Mouse (Mus musculus): ENCODE data around the gene Olfr202. TPM values are rescaled to one million over a fixed set of nuclear protein-coding genes. Genes with fewer than 3 reads are reported as not detected.

The Olfr202 gene
- not detected in 2 replicates for polyA plus RNA-seq (2012; rRNA removed; ENCODE audit: low replicate concordance)

DNA sequence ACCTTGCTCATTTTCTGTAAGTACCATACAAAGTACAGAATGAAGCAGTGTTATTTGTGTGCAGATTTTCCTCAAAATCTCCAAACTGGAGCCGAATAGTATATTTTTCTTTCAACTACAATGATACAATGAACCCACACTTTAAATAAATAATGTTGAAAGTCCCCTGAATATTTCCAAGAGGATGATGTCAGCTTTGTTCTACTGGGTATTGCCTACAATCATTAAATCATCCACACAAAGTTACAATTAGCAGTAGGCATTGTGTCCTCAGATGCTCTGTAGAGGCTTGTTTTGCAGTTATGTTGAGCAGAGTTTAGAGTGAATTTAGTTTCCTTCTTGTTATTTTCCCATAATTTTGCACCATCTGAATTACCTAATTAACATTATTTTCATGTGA, at the start of gene Olfr202:
TSS of gene Olfr202 (minus strand) at position 101 of the 400 bp plus-strand sequence.

DNA sequence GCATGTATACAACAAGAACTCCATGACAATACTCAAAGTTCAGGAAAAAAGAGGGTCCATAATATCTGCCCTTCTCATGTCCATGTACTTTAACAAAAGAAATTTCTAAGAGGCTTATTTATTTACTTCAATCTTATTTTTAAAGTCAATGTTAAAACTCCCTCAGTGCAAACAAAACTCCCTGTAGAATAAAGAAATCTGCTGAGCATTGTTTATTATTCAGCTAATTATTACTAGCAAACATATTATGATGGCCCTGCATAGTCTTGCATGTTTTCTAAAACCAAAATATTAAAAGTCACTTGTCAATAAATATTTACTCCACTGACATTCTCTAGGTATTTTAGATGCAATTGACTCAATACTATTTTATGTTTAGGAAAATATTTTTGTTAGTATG, 44.4 kb upstream of the Olfr202 start, which contains the start of gene Olfr205:
TSS of gene Olfr205 (minus strand) at position 101 of the 400 bp plus-strand sequence.

DNA sequence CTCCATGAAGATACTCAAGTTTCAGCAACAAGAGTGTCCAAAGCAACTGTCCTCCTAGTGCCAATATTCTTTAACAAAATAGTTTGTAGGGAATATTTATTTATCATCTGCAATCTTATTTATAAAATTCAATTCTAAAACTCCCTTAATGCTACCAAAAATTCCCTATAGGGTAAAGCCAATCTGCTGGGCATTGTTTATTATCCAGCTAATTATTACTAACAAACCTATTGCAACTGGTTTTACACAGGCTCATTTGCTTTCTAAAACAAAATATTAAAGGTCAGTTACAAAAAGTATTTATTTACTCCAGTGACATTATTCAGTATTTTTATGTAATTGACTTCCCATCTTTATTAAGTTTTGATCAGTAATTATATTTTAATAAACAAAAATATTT, 31.6 kb upstream of the Olfr202 start, which contains the start of gene Olfr204:
TSS of gene Olfr204 (minus strand) at position 101 of the 400 bp plus-strand sequence.

DNA sequence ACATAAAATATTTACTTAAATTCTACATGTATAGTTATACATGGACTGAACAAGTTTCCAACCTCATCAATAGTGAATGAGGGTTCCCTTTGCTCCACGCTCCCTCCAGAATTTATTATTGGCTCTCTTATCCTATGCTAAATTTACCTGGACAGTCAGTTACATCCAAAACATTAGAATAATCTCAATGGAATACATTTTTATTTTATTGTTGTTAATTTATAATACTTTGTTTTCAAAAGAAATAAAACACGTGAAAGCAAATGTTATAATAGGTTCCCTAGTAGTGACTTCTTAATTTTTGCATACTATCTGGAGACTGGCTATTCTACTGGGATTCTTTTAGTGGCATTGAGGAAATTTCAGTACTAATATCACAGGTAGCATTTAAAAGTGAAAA, 12.0 kb upstream of the Olfr202 start, which contains the start of gene Olfr203:
TSS of gene Olfr203 (plus strand) at position 301 of the 400 bp plus-strand sequence.

DNA sequence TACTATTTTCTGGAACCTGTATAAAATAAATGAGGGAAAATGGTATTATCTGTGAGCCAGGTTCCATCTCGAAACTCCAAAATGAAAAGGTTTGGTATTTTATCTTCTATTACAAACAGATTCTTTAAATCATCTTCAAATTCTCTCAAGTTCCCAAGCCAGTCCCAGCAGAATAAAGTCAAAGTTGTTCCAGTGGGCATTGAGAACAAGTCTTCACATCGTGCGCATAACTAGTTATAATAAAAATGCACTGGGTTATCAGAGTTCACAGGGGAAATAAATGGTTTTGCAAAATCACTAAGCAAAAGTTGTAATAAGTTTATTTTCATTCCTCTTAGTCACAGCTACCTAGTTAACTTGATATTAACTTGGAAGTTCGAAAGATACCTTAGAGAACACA, 14.1 kb downstream of the Olfr202 start, which contains the start of gene Olfr201:
TSS of gene Olfr201 (minus strand) at position 101 of the 400 bp plus-strand sequence.

Other genes starting within 250 kb of the Olfr202 start
- not detected in 2 replicates for gene Olfr187, start 247.0 kb downstream of the Olfr202 start, polyA plus RNA-seq (2012; rRNA removed; ENCODE audit: low replicate concordance)
- gene Olfr190, start 208.8 kb downstream of the Olfr202 start, polyA plus RNA-seq (2012; rRNA removed; ENCODE audit: low replicate concordance): not detected in 2 replicates
- gene Olfr191, start 197.0 kb downstream of the Olfr202 start, polyA plus RNA-seq (2012; rRNA removed; ENCODE audit: low replicate concordance): not detected in 2 replicates
- not detected in 2 replicates for gene Olfr193, start 174.9 kb downstream of the Olfr202 start, polyA plus RNA-seq (2012; rRNA removed; ENCODE audit: low replicate concordance)
- gene Olfr194, start 165.7 kb downstream of the Olfr202 start, polyA plus RNA-seq (2012; rRNA removed; ENCODE audit: low replicate concordance): not detected in 2 replicates
- not detected in 2 replicates for gene Olfr195, start 139.7 kb downstream of the Olfr202 start, polyA plus RNA-seq (2012; rRNA removed; ENCODE audit: low replicate concordance)
- gene Olfr196, start 116.3 kb downstream of the Olfr202 start, polyA plus RNA-seq (2012; rRNA removed; ENCODE audit: low replicate concordance): not detected in 2 replicates
- gene Olfr198, start 83.3 kb downstream of the Olfr202 start, polyA plus RNA-seq (2012; rRNA removed; ENCODE audit: low replicate concordance): not detected in 2 replicates
- gene Olfr199, start 67.0 kb downstream of the Olfr202 start, polyA plus RNA-seq (2012; rRNA removed; ENCODE audit: low replicate concordance): not detected in 2 replicates
- gene Olfr201, start 14.2 kb downstream of the Olfr202 start, polyA plus RNA-seq (2012; rRNA removed; ENCODE audit: low replicate concordance): not detected in 2 replicates
- gene Olfr203, start 12.1 kb upstream of the Olfr202 start, polyA plus RNA-seq (2012; rRNA removed; ENCODE audit: low replicate concordance): not detected in 2 replicates
- not detected in 2 replicates for gene Olfr204, start 31.5 kb upstream of the Olfr202 start, polyA plus RNA-seq (2012; rRNA removed; ENCODE audit: low replicate concordance)
- not detected in 2 replicates for gene Olfr205, start 44.3 kb upstream of the Olfr202 start, polyA plus RNA-seq (2012; rRNA removed; ENCODE audit: low replicate concordance)
- gene Olfr206, start 62.5 kb upstream of the Olfr202 start, polyA plus RNA-seq (2012; rRNA removed; ENCODE audit: low replicate concordance): not detected in 2 replicates
- not detected in 2 replicates for gene Olfr209, start 77.2 kb upstream of the Olfr202 start, polyA plus RNA-seq (2012; rRNA removed; ENCODE audit: low replicate concordance)
- gene Gabrr3, start 120.5 kb upstream of the Olfr202 start, polyA plus RNA-seq (2012; rRNA removed; ENCODE audit: low replicate concordance): 0.03 TPM in 1 of 2 replicates, not detected in the other
- 6.2 and 14.9 TPM in 2 replicates for gene Riox2, start 185.0 kb upstream of the Olfr202 start, polyA plus RNA-seq (2012; rRNA removed; ENCODE audit: low replicate concordance)

All from subcutaneous adipose tissue, adult 2 months (tissue).